Mouse (Mus musculus) kidney, postnatal 25 days (tissue): ENCODE results near the gene Ppm1h.

Experiments used
- DNase-seq, 2 experiments: peaks; one replicate each; pipeline ENCODE4 v3.0.0; 2021; ENCODE audit warnings: mixed read lengths in 2 of 2

The Ppm1h gene

GRCm38 (mm10) chr10:122747151-122747925, 68.8 kb downstream of the Ppm1h start:
- no peak for DNase-seq

GRCm38 (mm10) chr10:122748361-122748951, 69.9 kb downstream of the Ppm1h start:
- peak in 1 of 2 experiments; percentile 43 for DNase-seq

GRCm38 (mm10) chr10:122749071-122749470, 70.5 kb downstream of the Ppm1h start:
- no peak for DNase-seq

GRCm38 (mm10) chr10:122749876-122750275, 71.3 kb downstream of the Ppm1h start:
- no peak for DNase-seq

- DNase-seq, result no peak
Measured at GRCm38 (mm10) chr10:122752950-122753923, 74.7 kb downstream of the Ppm1h start.

GRCm38 (mm10) chr10:122753924-122754307, 75.4 kb downstream of the Ppm1h start:
- no peak for DNase-seq

GRCm38 (mm10) chr10:122754967-122755366, 76.4 kb downstream of the Ppm1h start:
- DNase-seq, result no peak

- no peak for DNase-seq
Measured at GRCm38 (mm10) chr10:122756879-122757530, 78.4 kb downstream of the Ppm1h start.

- no peak for DNase-seq
Measured at GRCm38 (mm10) chr10:122757727-122758126, 79.2 kb downstream of the Ppm1h start.

GRCm38 (mm10) chr10:122758346-122758745, 79.8 kb downstream of the Ppm1h start:
- no peak for DNase-seq

GRCm38 (mm10) chr10:122759729-122760128, 81.2 kb downstream of the Ppm1h start:
- no peak for DNase-seq

- DNase-seq, result no peak
Measured at GRCm38 (mm10) chr10:122760469-122761307, 82.1 kb downstream of the Ppm1h start.

- no peak for DNase-seq
Measured at GRCm38 (mm10) chr10:122762772-122763511, 84.4 kb downstream of the Ppm1h start.

GRCm38 (mm10) chr10:122763596-122763995, 85.0 kb downstream of the Ppm1h start:
- DNase-seq, result peak; percentile 51 to 81

GRCm38 (mm10) chr10:122764653-122765052, 86.1 kb downstream of the Ppm1h start:
- DNase-seq, result no peak

GRCm38 (mm10) chr10:122765521-122765920, 87.0 kb downstream of the Ppm1h start:
- no peak for DNase-seq

- no peak for DNase-seq
Measured at GRCm38 (mm10) chr10:122765992-122766391, 87.4 kb downstream of the Ppm1h start.

- DNase-seq, result no peak
Measured at GRCm38 (mm10) chr10:122768204-122768892, 89.8 kb downstream of the Ppm1h start.

GRCm38 (mm10) chr10:122768893-122769341, 90.4 kb downstream of the Ppm1h start:
- DNase-seq, result no peak

- no peak for DNase-seq
Measured at GRCm38 (mm10) chr10:122770337-122770736, 91.8 kb downstream of the Ppm1h start.
